Mouse (Mus musculus): Measurements from ENCODE around the gene Gpr137.
"Not testable (repeated sequence)": the region's sequence is repeated elsewhere in the genome, so short reads cannot be mapped to it uniquely, and the experiment has no call there.

Gene Gpr137

DNA sequence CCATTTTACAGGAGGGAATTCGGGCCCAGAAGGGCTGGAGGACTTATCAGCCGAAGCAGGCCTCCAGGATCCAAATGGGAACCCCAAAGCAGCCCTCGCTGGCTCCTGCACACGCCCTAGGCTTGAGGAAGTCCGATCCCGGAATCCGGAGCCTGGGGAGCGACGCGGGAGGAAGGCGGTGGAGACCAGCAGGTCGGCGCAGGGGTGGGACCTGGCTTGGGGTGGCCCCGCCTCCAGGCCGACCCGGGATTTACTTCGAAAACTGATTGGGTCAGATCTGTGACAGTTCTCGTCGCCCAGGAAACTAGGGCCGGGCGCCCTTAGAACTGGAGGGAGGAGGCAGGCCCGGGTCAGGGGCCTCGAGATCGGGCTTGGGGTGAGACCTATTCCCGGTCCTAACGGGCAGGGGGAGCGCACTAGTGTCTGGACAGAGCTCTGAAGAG, at the start of gene Gpr137:
Gene Gpr137 (minus strand): TSS at position 232 of the 443 bp plus-strand sequence.
- DNase-seq (ENCODE audit: low spot score in 2 of 2): peak; percentile 90 to 92

DNA sequence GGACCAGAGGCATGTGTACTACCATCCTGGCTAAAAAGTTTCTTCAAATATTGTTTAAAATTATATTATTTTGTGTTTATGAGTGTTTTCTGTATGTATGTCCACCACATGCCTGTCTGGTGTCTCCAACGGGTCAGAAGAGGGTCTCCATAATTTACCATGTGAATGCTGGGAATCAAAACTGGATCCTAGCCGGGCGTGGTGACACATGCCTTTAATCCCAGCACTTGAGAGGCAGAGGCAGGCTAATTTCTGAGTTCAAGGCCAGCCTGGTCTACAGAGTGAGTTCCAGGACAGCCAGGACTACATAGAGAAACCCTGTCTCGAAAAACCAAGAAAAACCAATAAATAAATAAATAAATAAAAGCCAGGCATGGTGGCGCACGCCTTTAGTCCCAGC, 48.9 kb upstream of the Gpr137 start:
- DNase-seq (ENCODE audit: low spot score in 2 of 2): not testable (repeated sequence)

DNA sequence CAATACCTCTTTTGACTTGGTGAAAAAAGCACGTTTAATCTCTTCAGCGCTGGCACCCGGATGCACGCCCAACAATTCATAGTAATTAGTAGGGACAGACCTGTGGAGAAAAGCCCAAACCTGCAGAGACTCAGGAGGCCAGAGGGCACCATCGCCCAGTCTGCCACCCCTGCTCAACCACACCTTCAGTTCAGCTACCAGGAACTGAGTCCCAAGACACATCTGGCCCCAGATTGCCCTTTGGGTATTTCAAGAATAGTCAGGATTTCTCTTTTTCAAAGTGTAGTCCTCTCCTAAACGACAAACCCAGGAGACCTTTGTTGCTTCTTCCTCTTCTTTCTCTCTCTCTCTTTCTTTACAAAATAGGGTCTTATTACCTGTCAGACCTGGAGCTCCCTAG, 48.4 kb upstream of the Gpr137 start:
- no peak for DNase-seq (ENCODE audit: low spot score in 2 of 2)

DNA sequence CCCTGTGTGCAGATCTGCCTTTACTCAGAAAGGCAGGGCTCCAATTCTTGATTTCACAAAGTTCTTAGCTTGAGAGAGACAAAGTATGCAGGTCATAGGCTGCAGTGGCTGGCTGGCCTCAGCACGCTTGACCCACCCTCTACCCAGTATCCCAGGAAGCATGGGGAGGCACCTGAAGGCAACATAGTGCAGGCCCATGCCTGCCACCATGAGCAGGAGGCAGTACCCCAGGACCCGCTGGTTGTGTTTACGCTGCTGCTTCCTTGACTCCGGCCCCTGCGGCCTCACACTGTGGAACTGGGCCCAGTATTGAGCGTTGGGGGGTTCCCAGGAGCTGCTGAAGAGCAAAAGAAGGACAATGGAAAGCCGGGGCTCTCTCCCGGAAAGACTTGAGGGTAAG, 47.0 kb upstream of the Gpr137 start:
- DNase-seq (ENCODE audit: low spot score in 2 of 2): no peak

DNA sequence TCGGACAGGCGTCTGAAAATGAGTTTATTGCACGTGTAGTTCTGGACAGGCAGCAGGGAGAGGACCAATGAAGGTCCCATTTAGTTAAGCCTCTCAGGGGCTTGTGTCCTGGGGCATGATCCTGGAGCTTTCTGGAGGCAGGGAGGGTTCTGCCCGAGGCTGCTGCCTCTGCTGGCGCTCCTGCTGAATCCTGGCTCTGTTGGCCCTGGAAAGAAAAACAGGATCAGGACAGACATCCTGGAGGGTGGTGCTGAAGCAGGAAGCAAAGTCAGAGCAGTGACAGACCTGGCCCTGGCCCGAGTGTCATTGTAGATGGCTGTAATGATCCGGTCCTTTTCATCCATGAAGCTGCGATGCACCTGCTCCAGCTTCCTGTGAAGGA, 45.6 kb upstream of the Gpr137 start:
- no peak for DNase-seq (ENCODE audit: low spot score in 2 of 2)

DNA sequence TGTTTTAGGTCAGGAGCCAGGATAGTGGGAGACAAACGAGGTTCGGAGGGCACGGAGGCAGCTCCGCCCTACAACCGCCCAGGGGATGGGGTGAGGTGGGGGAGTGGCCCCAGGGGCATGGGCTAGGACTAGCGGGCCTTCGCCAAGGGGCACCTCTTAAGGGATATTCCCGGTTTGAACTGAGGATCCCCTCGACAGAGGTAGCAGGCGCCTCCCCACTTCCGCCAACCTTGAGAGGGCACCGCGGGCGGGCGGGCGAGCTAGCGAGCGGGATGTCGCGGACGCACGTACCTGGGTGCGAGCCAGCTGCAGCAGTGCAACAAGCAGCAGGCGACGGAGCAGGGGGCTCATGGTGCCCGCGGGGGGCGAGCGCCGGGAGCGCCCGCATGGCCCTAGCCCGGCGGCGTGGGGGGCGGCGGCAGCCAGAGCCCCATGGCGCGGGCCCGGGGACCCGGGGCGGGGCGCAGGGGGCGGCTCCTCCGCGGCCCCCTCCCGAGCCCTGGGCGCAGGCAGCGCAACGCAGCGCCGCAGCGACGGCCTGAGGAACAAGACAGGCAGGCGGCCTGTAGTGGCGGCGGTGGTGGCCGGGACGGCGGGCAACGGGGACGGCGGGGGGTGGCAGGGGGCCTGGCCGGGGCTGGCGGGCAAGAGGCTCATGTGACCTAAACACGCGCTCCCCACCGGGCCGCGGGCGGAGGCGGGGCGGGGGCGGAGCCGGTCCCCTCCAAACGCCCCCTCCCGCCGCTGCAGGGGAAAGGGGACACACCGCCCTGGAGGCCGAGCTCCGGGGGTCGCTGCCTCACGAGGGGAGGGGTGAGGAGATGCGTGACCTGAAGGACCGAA, 45.0 kb upstream of the Gpr137 start, which contains the start of gene Vegfb:
Gene Vegfb (minus strand): TSS at position 591 of the 843 bp plus-strand sequence.
- peak in 1 of 2 experiments; percentile 63 for DNase-seq (ENCODE audit: low spot score in 2 of 2)

DNA sequence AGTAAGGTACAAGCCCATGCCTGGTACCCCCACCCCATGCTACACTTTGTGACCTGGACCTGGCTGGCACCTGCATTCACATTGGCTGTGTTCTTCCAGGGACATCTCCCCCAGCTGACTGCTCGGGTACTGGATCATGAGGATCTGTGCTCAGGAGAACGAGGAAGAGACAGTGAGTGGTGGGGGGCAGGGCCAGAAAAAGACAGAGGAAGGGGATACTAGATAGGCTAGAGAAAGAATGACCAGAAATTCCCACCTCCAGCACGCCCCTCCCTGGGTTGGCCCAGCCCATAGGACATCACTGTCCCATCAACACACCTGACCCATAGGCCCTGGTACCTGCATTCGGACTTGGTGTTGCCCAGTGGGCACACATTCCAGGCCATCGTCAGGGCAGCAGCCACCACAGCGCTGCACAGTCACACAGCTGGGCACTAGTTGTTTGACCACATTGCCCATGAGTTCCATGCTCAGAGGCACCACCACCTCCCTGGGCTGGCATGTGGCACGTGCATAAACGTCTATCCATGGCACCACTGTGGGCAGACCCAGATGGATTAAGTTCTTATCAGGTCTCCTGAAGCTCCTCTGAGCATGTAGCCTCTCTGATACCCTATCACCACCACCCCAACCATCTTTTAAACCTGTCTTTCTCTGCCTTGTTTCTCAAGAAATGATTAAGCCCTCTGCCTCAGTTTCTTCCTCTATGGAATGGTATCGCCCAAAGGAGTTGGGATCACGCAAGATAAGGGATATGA, 43.9 kb upstream of the Gpr137 start:
- DNase-seq (ENCODE audit: low spot score in 2 of 2): no peak

DNA sequence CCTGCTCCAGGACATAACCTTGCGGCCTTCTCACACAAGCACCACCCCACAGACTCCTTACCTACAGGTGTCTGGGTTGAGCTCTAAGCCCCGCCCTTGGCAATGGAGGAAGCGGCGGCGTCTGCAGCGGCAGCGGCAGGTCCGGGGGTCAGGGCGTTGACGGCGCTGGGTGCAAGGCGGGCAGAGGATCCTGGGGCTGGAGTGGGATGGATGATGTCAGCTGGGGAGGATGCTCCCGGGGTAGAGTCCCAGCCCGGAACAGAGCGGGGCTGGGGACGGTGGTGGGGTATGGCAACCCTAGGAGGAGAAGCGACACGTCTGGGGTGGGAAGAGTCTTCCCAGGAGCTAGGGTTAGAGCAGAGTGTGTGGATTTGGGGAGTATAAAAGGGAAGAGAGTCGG, 43.0 kb upstream of the Gpr137 start:
- no peak for DNase-seq (ENCODE audit: low spot score in 2 of 2)

DNA sequence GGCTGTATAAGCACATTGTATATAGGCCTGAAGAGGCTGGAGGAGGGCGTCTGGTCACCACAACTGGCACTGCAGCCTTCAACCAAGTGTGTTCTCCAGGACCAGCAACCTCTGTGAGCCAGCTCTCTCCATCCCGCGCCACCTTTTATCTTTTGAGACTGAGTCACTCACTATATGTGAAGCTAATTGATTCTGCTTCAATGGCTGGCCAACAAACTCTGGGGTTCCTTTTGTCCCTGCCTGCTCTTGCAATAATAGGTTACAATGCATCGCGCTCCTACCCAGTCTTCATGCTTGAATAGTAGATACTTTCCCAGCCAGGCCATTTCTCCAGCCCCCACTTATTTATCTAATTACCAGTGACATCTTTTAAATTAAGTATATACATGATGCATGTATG, 41.3 kb upstream of the Gpr137 start:
- no peak for DNase-seq (ENCODE audit: low spot score in 2 of 2)

DNA sequence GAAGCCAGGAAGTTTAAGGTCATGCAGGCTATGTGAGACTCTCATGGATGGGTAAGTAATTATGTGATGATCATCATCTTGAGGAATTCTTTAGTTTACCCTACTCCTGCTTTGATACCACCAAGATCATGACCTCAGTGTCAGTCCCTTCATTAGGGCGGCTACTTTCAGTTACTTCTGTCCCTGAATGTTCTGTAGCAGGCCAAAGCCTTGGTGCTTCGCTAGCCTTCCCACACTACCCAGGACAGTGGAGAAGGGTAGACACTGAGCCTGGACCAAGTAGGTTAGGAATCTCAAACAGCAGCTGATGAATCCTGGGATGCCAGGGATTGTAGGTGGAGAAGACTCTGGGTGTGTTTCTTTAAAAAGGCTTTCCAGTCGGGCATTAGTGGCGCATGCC, 39.2 kb upstream of the Gpr137 start:
- no peak for DNase-seq (ENCODE audit: low spot score in 2 of 2)

DNA sequence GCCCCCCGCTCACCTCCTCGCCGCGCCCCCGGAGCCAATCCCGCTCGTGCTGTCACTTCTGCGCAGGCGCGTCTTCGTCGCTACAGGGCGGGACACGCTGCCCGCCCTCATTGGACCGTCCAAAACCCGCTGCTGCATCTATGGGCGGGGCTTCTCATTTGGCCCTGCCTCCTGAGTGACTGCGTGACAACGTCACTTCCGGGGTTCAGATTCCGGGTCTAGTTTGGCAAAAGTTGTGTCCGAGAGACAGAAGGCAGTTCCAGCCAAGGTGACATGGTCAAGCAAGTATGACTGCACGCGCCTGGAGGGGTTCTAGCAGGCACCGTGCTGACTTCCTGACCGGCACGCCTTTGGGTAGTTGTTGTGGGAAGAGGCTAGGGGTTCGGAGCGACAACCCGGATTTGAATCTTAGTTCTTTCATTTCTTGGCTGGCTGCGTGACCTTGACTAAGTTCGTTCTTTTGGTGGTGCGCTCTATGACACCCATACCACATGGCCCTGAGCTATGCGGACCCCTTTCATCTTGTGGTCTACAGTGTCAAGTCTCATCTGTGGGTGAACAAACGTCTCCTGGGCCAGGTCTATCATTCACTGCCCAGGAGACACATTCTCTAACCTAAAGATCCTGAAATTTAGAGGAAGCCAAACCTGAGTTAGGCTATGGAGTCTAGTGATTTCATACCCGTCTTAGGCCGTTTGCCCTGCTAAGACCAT, 38.3 kb upstream of the Gpr137 start, which contains the start of gene Fkbp2:
Gene Fkbp2 (minus strand): TSS at position 121 of the 713 bp plus-strand sequence.
- DNase-seq (ENCODE audit: low spot score in 2 of 2): peak; percentile 97 to 99

DNA sequence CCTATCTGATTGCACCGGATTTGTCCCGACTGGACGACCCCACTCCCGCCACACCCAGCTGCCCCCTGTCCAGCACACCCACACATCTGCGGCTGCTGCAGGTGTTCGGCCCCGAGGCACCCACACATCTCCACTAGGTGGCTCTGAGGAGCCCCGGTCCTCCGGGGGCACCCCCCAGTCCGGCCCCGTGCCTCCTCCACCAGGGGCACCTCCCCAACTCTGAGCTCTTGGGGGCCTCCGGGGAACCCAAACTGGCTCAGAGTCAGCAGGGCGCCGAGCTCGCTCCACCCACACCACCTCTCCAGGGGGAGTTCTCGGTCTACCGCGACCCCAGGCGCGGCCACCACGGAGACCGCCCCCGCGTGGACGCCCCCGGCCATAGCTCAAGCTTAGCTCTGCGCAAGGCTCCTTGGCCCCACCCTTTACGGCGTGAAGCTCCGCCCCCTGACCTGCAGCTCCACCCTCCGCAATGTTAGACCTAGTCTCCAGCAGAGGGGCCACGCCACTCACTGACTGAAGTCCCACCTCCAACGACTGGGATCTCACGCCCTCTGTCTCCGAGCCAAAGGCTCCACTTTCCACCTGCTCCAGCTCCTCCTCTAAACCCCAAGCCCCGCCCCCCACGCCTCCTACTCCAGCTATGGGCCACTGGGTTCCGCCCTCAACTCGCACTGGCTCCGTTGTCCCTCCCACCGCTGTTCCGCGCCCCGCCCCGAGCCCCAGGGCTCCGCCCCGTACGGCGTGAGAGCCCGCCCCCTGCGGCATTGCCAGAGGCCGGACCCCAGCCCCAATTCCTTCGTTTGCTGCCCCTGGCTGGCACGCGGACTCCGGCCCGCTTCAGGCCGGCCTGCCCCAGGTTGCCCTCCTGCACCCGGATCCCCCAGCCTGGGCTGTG, 37.5 kb upstream of the Gpr137 start:
- peak; percentile 99 for DNase-seq (ENCODE audit: low spot score in 2 of 2)

DNA sequence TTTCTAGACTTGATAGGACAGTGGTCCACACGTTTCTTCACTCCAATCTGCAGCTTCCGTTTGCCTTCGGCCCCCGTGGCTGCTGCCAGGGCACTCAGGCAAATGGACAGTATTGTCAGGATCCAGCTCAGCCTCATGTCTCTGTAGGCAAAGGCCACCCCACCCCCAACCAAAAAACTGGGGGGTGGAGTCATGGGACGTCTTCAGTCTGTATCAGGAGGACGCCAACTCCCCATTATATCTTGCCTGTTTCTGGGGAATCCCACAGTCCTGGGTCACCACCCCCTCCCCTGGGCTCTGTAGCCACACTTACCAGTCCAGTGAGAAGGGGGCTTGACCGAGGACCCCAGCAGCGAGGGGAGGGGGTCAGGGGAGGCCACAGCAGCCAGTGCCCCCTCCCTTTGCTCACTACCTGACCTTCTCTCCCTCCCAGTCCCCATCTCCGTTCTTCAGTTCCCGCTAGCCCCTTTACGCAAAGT, 36.8 kb upstream of the Gpr137 start:
- DNase-seq (ENCODE audit: low spot score in 2 of 2): peak in 1 of 2 experiments; percentile 75

DNA sequence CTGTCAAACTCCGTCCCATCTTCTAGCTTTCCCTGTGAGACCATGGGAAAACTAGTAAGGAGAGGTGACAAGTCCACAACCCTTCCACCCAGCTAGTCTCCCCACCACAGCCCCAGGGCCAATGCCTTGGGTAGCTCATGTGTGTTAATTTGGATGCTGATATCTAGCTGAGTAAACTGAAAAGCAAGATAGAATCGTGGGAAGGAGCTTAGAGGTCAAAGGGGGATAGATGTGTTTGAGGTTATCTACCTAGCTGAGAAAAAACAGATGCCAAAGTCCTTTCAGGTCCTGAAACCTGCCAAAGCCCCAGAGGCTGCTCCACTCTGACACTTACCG, 36.3 kb upstream of the Gpr137 start:
- DNase-seq (ENCODE audit: low spot score in 2 of 2): no peak

DNA sequence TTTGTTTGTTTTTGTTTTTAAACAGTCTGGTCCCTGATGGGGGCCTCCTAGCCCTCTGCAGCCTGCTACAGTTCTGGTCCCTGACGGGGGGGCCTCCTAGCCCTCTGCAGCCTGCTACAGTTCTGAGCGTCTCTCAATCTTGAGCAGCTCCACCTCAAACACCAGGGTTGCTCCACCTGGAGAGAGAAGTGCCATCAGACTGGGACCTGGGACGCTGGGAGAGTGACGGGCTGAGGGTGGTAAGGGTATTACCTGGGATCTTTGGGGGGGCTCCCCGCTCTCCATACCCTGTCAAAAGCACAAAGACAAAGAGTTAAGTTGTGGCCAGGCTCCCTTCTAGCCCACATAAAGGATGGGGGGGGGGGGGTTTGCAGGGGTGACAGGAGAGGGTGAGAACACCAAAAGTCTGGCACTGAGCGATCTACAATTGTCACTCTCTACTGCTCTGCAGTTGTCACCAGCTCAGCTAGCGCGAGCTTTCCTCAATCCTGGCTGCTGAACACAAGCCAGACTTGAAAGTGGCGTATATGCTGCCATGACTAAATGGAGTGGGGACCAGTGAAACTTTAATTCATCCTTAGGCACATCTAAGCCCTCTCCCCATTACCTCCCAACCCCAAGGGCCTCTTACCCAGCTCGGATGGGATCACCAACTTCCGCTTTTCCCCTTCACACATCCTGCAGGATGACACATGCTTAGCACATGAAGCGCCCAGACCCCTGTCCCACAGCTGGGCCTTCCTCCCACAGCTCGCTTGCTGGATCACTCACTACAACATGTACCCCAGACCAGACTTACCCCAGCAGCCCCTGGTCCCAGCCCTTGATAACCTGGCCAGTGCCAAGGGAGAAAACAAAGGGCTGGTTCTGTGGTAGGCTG, 35.7 kb upstream of the Gpr137 start:
- no peak for DNase-seq (ENCODE audit: low spot score in 2 of 2)

DNA sequence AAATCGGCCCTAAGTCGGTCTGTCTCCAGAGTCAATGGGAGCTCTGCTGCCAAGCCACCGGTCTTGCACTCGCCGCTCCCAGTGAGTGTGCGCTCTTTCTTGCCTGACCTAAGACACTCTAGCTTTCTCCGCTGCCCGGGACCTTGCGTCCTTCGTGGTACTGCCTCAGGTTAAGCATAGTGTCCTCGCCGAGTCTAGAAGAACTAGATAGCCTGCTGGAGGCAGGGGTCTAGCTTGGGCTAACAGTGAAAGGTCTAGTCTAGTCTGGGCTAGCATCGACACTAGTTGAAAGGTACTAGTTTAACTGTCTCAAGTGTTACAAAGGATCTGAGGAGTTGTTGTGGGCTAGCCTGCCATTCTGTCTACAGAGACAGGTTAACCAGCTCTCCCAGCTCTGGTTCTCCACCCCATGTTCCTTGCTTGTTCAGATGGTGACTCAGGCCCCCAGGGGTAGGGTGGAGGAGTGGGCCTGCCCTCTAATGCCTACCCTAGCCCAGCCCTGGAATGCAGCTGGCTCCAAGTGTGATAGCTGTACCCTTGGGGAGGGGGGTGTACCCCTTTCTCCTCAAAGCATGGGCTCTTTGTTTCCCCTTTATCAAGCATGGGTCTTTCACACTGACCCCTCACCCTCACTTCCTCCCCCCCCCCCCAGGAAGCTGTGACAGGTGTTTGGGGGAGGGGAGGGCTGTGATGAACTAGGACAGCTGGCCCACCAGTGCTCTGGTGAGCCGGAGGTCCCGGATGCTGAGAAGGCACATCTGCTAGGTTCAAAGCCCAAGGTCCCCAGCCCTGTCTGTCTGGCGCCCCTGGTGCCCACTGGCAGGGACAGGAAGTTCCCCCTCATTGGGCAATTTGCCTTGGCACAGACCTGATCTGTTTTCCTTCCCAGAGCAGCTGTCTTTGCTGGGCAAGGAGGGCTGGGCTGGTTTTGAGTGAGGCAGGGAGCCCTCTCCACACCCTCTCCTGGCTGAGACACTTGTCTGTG, 33.5 kb upstream of the Gpr137 start, which contains the start of gene Plcb3:
Gene Plcb3 (minus strand): TSS at position 934 of the 985 bp plus-strand sequence.
- DNase-seq (ENCODE audit: low spot score in 2 of 2): peak; percentile 77 to 85

DNA sequence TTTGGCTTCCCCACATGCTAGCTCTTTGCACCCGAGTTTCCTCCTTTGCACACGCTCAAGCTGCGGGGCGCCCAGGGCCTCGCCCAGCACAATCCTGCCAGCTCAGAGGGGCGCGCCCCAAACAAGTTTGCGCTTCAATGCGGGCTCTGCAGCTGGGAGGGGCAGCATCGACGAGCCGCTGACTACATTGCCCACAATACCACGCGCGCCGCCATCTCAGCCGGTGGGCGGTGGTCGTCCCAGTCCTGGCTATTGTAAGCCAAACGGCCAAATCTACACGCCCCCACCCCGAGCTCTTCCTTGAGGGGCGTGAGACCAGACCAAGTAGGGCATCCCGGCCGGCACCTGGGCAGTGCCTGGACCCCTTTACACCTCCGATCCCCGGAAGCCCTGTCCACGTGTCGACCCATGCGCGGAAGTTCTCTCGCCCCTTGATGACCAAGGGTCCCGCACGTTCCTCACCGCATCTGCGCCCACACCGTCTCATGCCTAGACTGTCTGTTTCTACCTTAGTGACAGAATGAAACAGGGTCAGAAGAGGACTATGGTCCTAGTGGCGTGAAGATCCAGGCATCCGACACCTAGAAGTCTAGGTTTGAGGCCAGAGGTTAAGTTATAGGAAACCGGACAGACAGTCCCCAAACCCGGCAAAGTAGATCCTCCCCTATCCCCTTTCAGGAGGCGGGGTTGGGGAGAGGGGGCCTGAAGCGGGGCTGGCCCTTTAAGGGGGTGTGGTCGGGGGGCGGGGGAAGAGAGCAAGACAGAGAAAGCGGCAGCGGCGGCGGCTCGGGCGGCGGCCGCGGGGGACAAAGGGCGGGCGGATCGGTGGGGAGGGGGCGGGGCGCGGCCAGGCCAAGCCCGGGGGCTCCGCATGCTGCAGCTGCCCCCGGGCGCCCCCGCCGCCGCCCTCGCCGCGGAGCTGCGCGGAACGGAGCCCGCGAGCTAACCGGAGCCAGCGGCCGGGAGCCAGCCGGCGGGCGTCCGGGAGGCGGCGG, 32.2 kb upstream of the Gpr137 start, which contains the start of gene Ppp1r14b:
Gene Ppp1r14b (plus strand): TSS at position 758 of the 995 bp plus-strand sequence.
- DNase-seq (ENCODE audit: low spot score in 2 of 2): peak; percentile 68 to 78
